Mouse (Mus musculus) ES-E14 (cell line): ENCODE results near the gene Gm36028. TPM values are rescaled to one million over a fixed set of nuclear protein-coding genes. Genes with fewer than 3 reads are reported as not detected.

Experiments used
- DNase-seq: peaks from one replicate; pipeline ENCODE4 v3.0.0-alpha.2; 2013; ENCODE audit warnings: low read depth, low spot score
- H3K27ac ChIP-seq: 2 replicates; pipeline ENCODE4 v1.5.1; 2012; ENCODE audit warnings: low read depth, mild to moderate bottlenecking, low read length, moderate library complexity, mixed read lengths; ENCODE audit not compliant: poor library complexity, insufficient read depth, severe bottlenecking
- H3K36me3 ChIP-seq: 2 replicates; pipeline ENCODE4 v1.6.1; 2012; ENCODE audit warnings: mild to moderate bottlenecking, low read length, moderate library complexity, mixed read lengths; ENCODE audit not compliant: control insufficient read depth, poor library complexity, insufficient read depth, severe bottlenecking
- H3K4me1 ChIP-seq, 2 experiments: fragments of 150-350 bp in 1 of 2; sonication (generic) in 1 of 2; 2 replicates each; pipeline ENCODE4 v1.6.1; 2012; ENCODE audit warnings: low read length in 2 of 2, mild to moderate bottlenecking in 1 of 2, mixed read lengths in 1 of 2; ENCODE audit not compliant: control insufficient read depth in 2 of 2, insufficient read depth in 2 of 2, poor library complexity in 1 of 2
- H3K4me3 ChIP-seq, 2 experiments: fragments of 150-350 bp in 1 of 2; sonication (generic) in 1 of 2; 2 replicates each; pipeline ENCODE4 v1.5.1; 2012; ENCODE audit warnings: low read length in 2 of 2, low read depth in 1 of 2, mild to moderate bottlenecking in 1 of 2, mixed read lengths in 1 of 2; ENCODE audit not compliant: insufficient read depth in 1 of 2, poor library complexity in 1 of 2, severe bottlenecking in 1 of 2
- H3K9ac ChIP-seq: 2 replicates; pipeline ENCODE4 v1.6.1; 2012; ENCODE audit warnings: low read depth, mild to moderate bottlenecking, low read length, mixed read lengths; ENCODE audit not compliant: poor library complexity, insufficient read depth, severe bottlenecking
- H3K9me3 ChIP-seq: fragments of 150-350 bp; sonication (generic); 2 replicates; pipeline ENCODE4 v1.6.1; 2012; ENCODE audit warnings: low read depth, mild to moderate bottlenecking, low read length; ENCODE audit not compliant: control insufficient read depth, insufficient read depth
- CHD2 ChIP-seq: IDR thresholded peaks from 2 replicates; pipeline ENCODE4 v1.6.1; 2014; ENCODE audit warnings: mild to moderate bottlenecking, low read depth, low read length, inconsistent platforms
- HCFC1 ChIP-seq: IDR thresholded peaks from 2 replicates; pipeline ENCODE4 v1.6.1; 2012; ENCODE audit warnings: low read length, inconsistent platforms, borderline replicate concordance; ENCODE audit not compliant: insufficient read depth
- MAFK ChIP-seq: IDR thresholded peaks from 2 replicates; pipeline ENCODE4 v1.6.1; 2014; ENCODE audit warnings: mild to moderate bottlenecking, low read depth, low read length, inconsistent platforms; ENCODE audit not compliant: insufficient read depth
- ZC3H11A ChIP-seq: IDR thresholded peaks from 2 replicates; pipeline ENCODE4 v1.6.1; 2012; ENCODE audit warnings: low read depth, mild to moderate bottlenecking, inconsistent platforms, low read length, borderline replicate concordance
- ZNF384 ChIP-seq: IDR thresholded peaks from 2 replicates; pipeline ENCODE4 v1.6.1; 2012; ENCODE audit warnings: low read depth, low read length, inconsistent platforms
- in situ Hi-C, 2 experiments: fragments of 600-800 bp; cut with MboI; formaldehyde crosslinking; loops; one replicate each; pipeline ENCODE4 v1.15.1; 2025; ENCODE audit warnings: low sequenced_read_pairs in 2 of 2, inconsistent platforms in 1 of 2; ENCODE audit not compliant: unreplicated experiment in 2 of 2
- total RNA-seq: library from RNA; depleted of rRNA; stranded (reverse); fragments of 300-350 nt; gene quantifications from 2 replicates; pipeline ENCODE4 v1.2.3, GENCODE M21; 2012

Gm36028 gene
- total RNA-seq, 1 experiment: not detected

DNA sequence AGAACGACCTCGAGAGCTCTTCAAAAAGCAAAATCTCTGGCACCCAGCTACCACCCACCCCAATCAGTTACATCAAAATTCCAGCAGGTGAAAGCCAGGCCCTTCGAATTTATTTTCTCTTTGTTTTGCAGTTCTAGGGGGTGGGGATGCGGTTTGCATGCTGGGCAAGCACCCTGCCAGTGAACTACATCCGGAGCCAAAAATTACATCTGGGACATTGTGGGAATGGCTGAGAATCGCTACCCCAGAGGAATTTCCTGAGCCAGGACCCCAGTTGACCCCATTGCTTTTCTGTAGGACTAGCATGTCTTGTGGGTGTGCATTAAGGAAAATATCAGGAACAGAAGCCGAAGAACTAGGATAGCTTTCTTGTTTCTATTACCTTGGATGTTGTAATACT lies 29.9 kb downstream of the Gm36028 start:
- Histone ChIP-seq H3K4me1 (no peaks in the 10 kb centered on the region), H3K9ac (no peak overlapping the region), H3K27ac (no peak overlapping the region), H3K36me3 (peaks cover 14% of the 10 kb centered on the region), H3K9me3 (no peaks in the 10 kb centered on the region), H3K4me3 (no peak overlapping the region)
- in situ Hi-C loops: no loop called here
- no peak for TF ChIP-seq HCFC1
- DNase-seq: no peak

DNA sequence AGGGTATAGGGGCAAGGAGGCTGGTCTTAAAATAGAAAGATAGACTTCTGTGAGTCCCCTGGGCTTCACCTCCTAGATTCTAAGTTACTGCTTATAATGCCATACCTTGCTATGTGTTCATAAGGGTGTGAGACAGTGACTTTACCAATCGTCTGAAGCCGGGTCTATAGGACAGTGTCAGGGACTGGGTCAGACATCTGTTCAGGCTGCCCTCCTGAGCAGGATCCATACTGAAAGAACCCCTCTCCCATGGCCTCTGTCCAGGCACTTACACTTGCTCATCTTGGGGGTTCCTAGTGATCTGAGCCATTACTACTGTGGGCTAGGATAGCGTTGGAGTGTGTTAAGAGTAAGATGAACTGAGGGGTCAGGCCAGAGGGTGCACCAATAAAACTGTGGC lies 34.7 kb downstream of the Gm36028 start:
- Histone ChIP-seq H3K4me1 (no peaks in the 10 kb centered on the region), H3K36me3 (peaks cover 27% of the 10 kb centered on the region), H3K9ac (no peak overlapping the region), H3K27ac (no peak overlapping the region), H3K4me3 (no peak overlapping the region), H3K9me3 (no peaks in the 10 kb centered on the region)
- TF ChIP-seq ZC3H11A (no peak), CHD2 (no peak), HCFC1 (no peak), ZNF384 (no peak), MAFK (no peak)
- no peak for DNase-seq
- in situ Hi-C loops: no loop called here

- in situ Hi-C loops: no loop called here
- no peak for DNase-seq
- Histone ChIP-seq H3K9ac (no peak overlapping the region), H3K4me1 (no peaks in the 10 kb centered on the region), H3K36me3 (peaks cover 27% of the 10 kb centered on the region), H3K9me3 (no peaks in the 10 kb centered on the region), H3K27ac (no peak overlapping the region), H3K4me3 (no peak overlapping the region)
- TF ChIP-seq MAFK (no peak), HCFC1 (no peak), ZNF384 (no peak), ZC3H11A (no peak), CHD2 (no peak)
Observed at GRCm38 (mm10) chr16:37824778-37825505, 36.0 kb downstream of the Gm36028 start.

DNA sequence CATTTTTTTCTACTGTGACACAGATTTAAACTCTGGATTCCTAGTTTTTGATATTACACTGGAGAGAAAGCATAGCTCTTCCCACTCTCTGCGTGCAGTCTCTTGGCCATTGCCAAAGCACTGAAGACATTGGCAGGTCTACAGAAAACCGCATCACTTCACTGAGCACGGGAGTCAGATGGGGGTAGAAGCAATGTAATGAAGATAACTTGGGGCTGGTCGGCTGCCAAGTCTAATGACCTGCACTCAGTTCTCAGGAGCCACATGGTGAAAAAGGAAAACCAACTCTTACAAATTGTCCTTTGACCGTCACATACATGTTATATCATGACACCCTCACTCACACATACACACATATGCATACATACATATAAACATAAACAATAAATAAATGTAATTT lies 37.0 kb downstream of the Gm36028 start:
- Histone ChIP-seq H3K9ac (no peak overlapping the region), H3K27ac (no peak overlapping the region), H3K36me3 (peaks cover 25% of the 10 kb centered on the region), H3K4me1 (no peaks in the 10 kb centered on the region), H3K9me3 (no peaks in the 10 kb centered on the region), H3K4me3 (no peak overlapping the region)
- DNase-seq: no peak
- in situ Hi-C loops: no loop called here
- TF ChIP-seq ZNF384 (no peak), ZC3H11A (no peak), MAFK (no peak), CHD2 (no peak), HCFC1 (no peak)

- Histone ChIP-seq H3K27ac (no peak overlapping the region), H3K9ac (no peak overlapping the region), H3K4me3 (no peak overlapping the region), H3K9me3 (no peaks in the 10 kb centered on the region), H3K4me1 (peaks cover 0 to 5% of the 10 kb centered on the region in 2 experiments; a peak in 2 of 4 replicates), H3K36me3 (peaks cover 10% of the 10 kb centered on the region)
- in situ Hi-C loops: no loop called here
- no peak for TF ChIP-seq ZNF384
- no peak for DNase-seq
Observed at GRCm38 (mm10) chr16:37817986-37818385, 43.0 kb downstream of the Gm36028 start.
